Mouse (Mus musculus) MEL (cell line): ENCODE data around the gene Aldh1a1. TPM values are rescaled to one million over a fixed set of nuclear protein-coding genes. Genes with fewer than 3 reads are reported as not detected.

Source experiments
- DNase-seq: peaks from one replicate; pipeline ENCODE4 v3.0.0; 2011; ENCODE audit warnings: low read depth, low spot score
- H3K27ac ChIP-seq: 2 replicates; pipeline ENCODE4 v1.5.1; 2012; ENCODE audit warnings: low read depth, mild to moderate bottlenecking, control low read depth, low read length, moderate library complexity; ENCODE audit not compliant: control insufficient read depth
- H3K27me3 ChIP-seq, 2 experiments: fragments of 150-350 bp in 1 of 2; sonication (generic) in 1 of 2; 2 replicates each; pipeline ENCODE4 v1.6.1; 2012; ENCODE audit warnings: low read length in 2 of 2, mild to moderate bottlenecking in 2 of 2, improper control_type of control experiment in 1 of 2, moderate library complexity in 1 of 2; ENCODE audit not compliant: insufficient read depth in 2 of 2, control insufficient read depth in 1 of 2
- H3K36me3 ChIP-seq, 2 experiments: 2 replicates each; pipeline ENCODE4 v1.6.1; 2012 to 2014; ENCODE audit warnings: low read length in 2 of 2, improper control_type of control experiment in 1 of 2, inconsistent platforms in 1 of 2, mild to moderate bottlenecking in 1 of 2; ENCODE audit not compliant: insufficient read depth in 2 of 2, control insufficient read depth in 1 of 2
- H3K4me1 ChIP-seq, 2 experiments: fragments of 150-350 bp in 1 of 2; sonication (generic) in 1 of 2; 2 replicates each; pipeline ENCODE4 v1.6.1; 2012; ENCODE audit warnings: low read length in 2 of 2, improper control_type of control experiment in 1 of 2, mild to moderate bottlenecking in 1 of 2; ENCODE audit not compliant: insufficient read depth in 2 of 2, control insufficient read depth in 1 of 2
- H3K4me3 ChIP-seq, 2 experiments: fragments of 150-350 bp in 1 of 2; sonication (generic) in 1 of 2; 2 replicates each; pipeline ENCODE4 v1.5.1; 2012; ENCODE audit warnings: low read depth in 2 of 2, low read length in 2 of 2, mild to moderate bottlenecking in 2 of 2, moderate library complexity in 2 of 2, control low read depth in 1 of 2, improper control_type of control experiment in 1 of 2; ENCODE audit not compliant: control insufficient read depth in 1 of 2, insufficient read depth in 1 of 2
- H3K79me2 ChIP-seq: 2 replicates; pipeline ENCODE4 v1.6.1; 2012; ENCODE audit warnings: mild to moderate bottlenecking, low read length, moderate library complexity; ENCODE audit not compliant: control insufficient read depth, poor library complexity, insufficient read depth
- H3K9ac ChIP-seq: 2 replicates; pipeline ENCODE4 v1.6.1; 2012; ENCODE audit warnings: low read depth, mild to moderate bottlenecking, control low read depth, low read length, moderate library complexity; ENCODE audit not compliant: control insufficient read depth, poor library complexity, severe bottlenecking
- H3K9me3 ChIP-seq: fragments of 150-350 bp; sonication (generic); replicated peaks from 2 replicates; pipeline ENCODE4 v1.6.1; 2012; ENCODE audit warnings: mild to moderate bottlenecking, low read length, improper control_type of control experiment, moderate library complexity; ENCODE audit not compliant: insufficient read depth
- CHD1 ChIP-seq: IDR thresholded peaks from 2 replicates; pipeline ENCODE4 v1.6.1; 2012; ENCODE audit warnings: low read depth, mild to moderate bottlenecking, inconsistent platforms, low read length, improper control_type of control experiment
- CHD2 ChIP-seq: IDR thresholded peaks from 2 replicates; pipeline ENCODE4 v1.6.1; 2011; ENCODE audit warnings: low read length, improper control_type of control experiment
- CTCF ChIP-seq, 3 experiments: IDR thresholded peaks in 2 of 3; conservative IDR thresholded peaks in 1 of 3; 2 replicates each; pipeline ENCODE4 v1.5.1; 2011 to 2012; ENCODE audit warnings: low read length in 3 of 3, low read depth in 2 of 3, mild to moderate bottlenecking in 2 of 3, improper control_type of control experiment in 1 of 3, inconsistent platforms in 1 of 3, mixed read lengths in 1 of 3, moderate library complexity in 1 of 3; ENCODE audit not compliant: control insufficient read depth in 1 of 3, insufficient read depth in 1 of 3, poor library complexity in 1 of 3, severe bottlenecking in 1 of 3
- E2F4 ChIP-seq: IDR thresholded peaks from 2 replicates; pipeline ENCODE4 v1.6.1; 2011; ENCODE audit warnings: low read depth, low read length, improper control_type of control experiment, borderline replicate concordance
- ETS1 ChIP-seq: IDR thresholded peaks from 2 replicates; pipeline ENCODE4 v1.6.1; 2012; ENCODE audit warnings: low read depth, mild to moderate bottlenecking, inconsistent platforms, low read length, improper control_type of control experiment, moderate library complexity
- JUND ChIP-seq: IDR thresholded peaks from 2 replicates; pipeline ENCODE4 v1.6.1; 2011; ENCODE audit warnings: low read depth, mild to moderate bottlenecking, improper control_type of control experiment, low read length
- KAT2A ChIP-seq: conservative IDR thresholded peaks from 2 replicates; pipeline ENCODE4 v1.6.1; 2012; ENCODE audit warnings: low read depth, low read length, improper control_type of control experiment, inconsistent platforms
- MXI1 ChIP-seq: IDR thresholded peaks from 2 replicates; pipeline ENCODE4 v1.6.1; 2011; ENCODE audit warnings: mild to moderate bottlenecking, low read depth, low read length, improper control_type of control experiment
- MYB ChIP-seq: IDR thresholded peaks from 2 replicates; pipeline ENCODE4 v1.6.1; 2011; ENCODE audit warnings: mild to moderate bottlenecking, low read depth, low read length, improper control_type of control experiment
- MYC ChIP-seq: IDR thresholded peaks from 2 replicates; pipeline ENCODE4 v1.6.1; 2011; ENCODE audit warnings: low read depth, mild to moderate bottlenecking, low read length, improper control_type of control experiment, moderate library complexity
- POLR2A ChIP-seq, 2 experiments: IDR thresholded peaks; 2 replicates each; pipeline ENCODE4 v1.6.1; 2011 to 2012; ENCODE audit warnings: low read length in 2 of 2, mild to moderate bottlenecking in 2 of 2, control low read depth in 1 of 2, improper control_type of control experiment in 1 of 2, low read depth in 1 of 2, moderate library complexity in 1 of 2; ENCODE audit not compliant: control insufficient read depth in 1 of 2, insufficient read depth in 1 of 2, poor library complexity in 1 of 2
- POLR2AphosphoS2 ChIP-seq: IDR thresholded peaks from 2 replicates; pipeline ENCODE4 v1.6.1; 2011; ENCODE audit warnings: low read length, improper control_type of control experiment
- POLR2AphosphoS5 ChIP-seq: IDR thresholded peaks from 2 replicates; pipeline ENCODE4 v1.6.1; 2012; ENCODE audit warnings: low read depth, borderline replicate concordance, mild to moderate bottlenecking, inconsistent platforms, low read length, moderate library complexity, mixed read lengths
- SIN3A ChIP-seq: IDR thresholded peaks from 2 replicates; pipeline ENCODE4 v1.6.1; 2012; ENCODE audit warnings: low read length, improper control_type of control experiment, inconsistent platforms
- SMC3 ChIP-seq: IDR thresholded peaks from 2 replicates; pipeline ENCODE4 v1.6.1; 2011; ENCODE audit warnings: low read depth, low read length, improper control_type of control experiment
- TBP ChIP-seq: IDR thresholded peaks from 2 replicates; pipeline ENCODE4 v1.8.0; 2011; ENCODE audit warnings: low read depth, low read length, improper control_type of control experiment
- UBTF ChIP-seq: IDR thresholded peaks from 2 replicates; pipeline ENCODE4 v1.6.1; 2012; ENCODE audit warnings: low read depth, mild to moderate bottlenecking, inconsistent platforms, low read length, improper control_type of control experiment, moderate library complexity, borderline replicate concordance; ENCODE audit not compliant: insufficient read depth
- USF1 ChIP-seq: IDR thresholded peaks from 2 replicates; pipeline ENCODE4 v1.6.1; 2014; ENCODE audit warnings: low read depth, mild to moderate bottlenecking, inconsistent platforms, low read length, improper control_type of control experiment, moderate library complexity
- ZC3H11A ChIP-seq: IDR thresholded peaks from 2 replicates; pipeline ENCODE4 v1.6.1; 2012; ENCODE audit warnings: low read depth, mild to moderate bottlenecking, inconsistent platforms, low read length, improper control_type of control experiment
- ZMIZ1 ChIP-seq: IDR thresholded peaks from 2 replicates; pipeline ENCODE4 v1.6.1; 2012; ENCODE audit warnings: low read depth, mild to moderate bottlenecking, inconsistent platforms, low read length, improper control_type of control experiment, moderate library complexity
- polyA plus RNA-seq, 2 experiments: library from polyadenylated mRNA; stranded (reverse) in 1 of 2; unstranded in 1 of 2; fragments of >175 nt in 1 of 2; fragments of >200 nt in 1 of 2; gene quantifications; 2 replicates each; pipeline versions ENCODE4 v1.2.1 to v1.2.4; 2012; ENCODE audit warnings: low replicate concordance in 2 of 2, low read depth in 1 of 2; ENCODE audit not compliant: insufficient read length in 2 of 2, insufficient read depth in 1 of 2, missing spikeins in 1 of 2
- total RNA-seq: library from RNA; depleted of rRNA; stranded (reverse); fragments of 300-350 nt; gene quantifications from 2 replicates; pipeline ENCODE4 v1.2.3, GENCODE M21; 2012

Aldh1a1 gene
- total and polyA plus RNA-seq, 3 experiments, result 2.3 to 10.3 TPM; not detected in 1

- H3K4me3 ChIP-seq, result no peak overlapping the region
- no peaks in the 10 kb centered on the region for H3K4me1 ChIP-seq
- DNase-seq, result no peak
- H3K9me3 ChIP-seq, result no peaks in the 10 kb centered on the region
- H3K36me3 ChIP-seq, result 0 out of 4 replicates have a peak, but pooled peaks cover 0 to 2% of the 10 kb centered on the region in 2 experiments
- no peak overlapping the region for H3K27ac ChIP-seq
- H3K79me2 ChIP-seq, result no peaks in the 10 kb centered on the region
- H3K9ac ChIP-seq, result no peak overlapping the region
- no peaks in the 10 kb centered on the region for H3K27me3 ChIP-seq
- no peak for TF ChIP-seq MYC
- TF ChIP-seq POLR2AphosphoS5, result no peak
- TF ChIP-seq ZMIZ1, result no peak
- TF ChIP-seq ETS1, result no peak
- no peak for TF ChIP-seq JUND
- TF ChIP-seq TBP, result no peak
- no peak for TF ChIP-seq USF1
- no peak for TF ChIP-seq UBTF
- no peak for TF ChIP-seq CTCF (IDR thresholded peaks at IDR 0.05 in 2 of 3, conservative IDR thresholded peaks at IDR 0.05 in 1 of 3; ENCODE audit: control insufficient read depth in 1 of 3, insufficient read depth in 1 of 3, low read depth in 2 of 3, low read length in 3 of 3, poor library complexity in 1 of 3, severe bottlenecking in 1 of 3)
- TF ChIP-seq MYB, result no peak
- TF ChIP-seq SMC3, result no peak
- no peak for TF ChIP-seq E2F4
- TF ChIP-seq SIN3A, result no peak
- no peak for TF ChIP-seq CHD2
- no peak for TF ChIP-seq POLR2AphosphoS2
Observed at GRCm38 (mm10) chr19:20631020-20631419, 138.5 kb downstream of the Aldh1a1 start.

GRCm38 (mm10) chr19:20633876-20634691, 141.6 kb downstream of the Aldh1a1 start:
- no peak overlapping the region for H3K9ac ChIP-seq
- no peaks in the 10 kb centered on the region for H3K4me1 ChIP-seq
- no peaks in the 10 kb centered on the region for H3K9me3 ChIP-seq
- no peak overlapping the region for H3K27ac ChIP-seq
- DNase-seq, result no peak
- no peaks in the 10 kb centered on the region for H3K36me3 ChIP-seq
- TF ChIP-seq ZC3H11A, result no peak
- no peak for TF ChIP-seq POLR2A (IDR thresholded peaks at IDR 0.05; ENCODE audit: control insufficient read depth in 1 of 2, insufficient read depth in 1 of 2, low read depth in 1 of 2, low read length in 2 of 2, poor library complexity in 1 of 2)
- no peak for TF ChIP-seq KAT2A
- TF ChIP-seq E2F4, result no peak
- TF ChIP-seq MYC, result no peak
- TF ChIP-seq JUND, result no peak
- TF ChIP-seq MXI1, result no peak
- TF ChIP-seq CHD1, result no peak
- no peak overlapping the region for H3K4me3 ChIP-seq
- no peaks in the 10 kb centered on the region for H3K79me2 ChIP-seq
- H3K27me3 ChIP-seq, result no peaks in the 10 kb centered on the region
